Mouse (Mus musculus): Measurements from ENCODE around the gene Ppil4. TPM values are rescaled to one million over a fixed set of nuclear protein-coding genes. Genes with fewer than 3 reads are reported as not detected.

The Ppil4 gene
- polyA plus RNA-seq, 1 experiment from 2014 or later, result 52.5 TPM

- no peak for DNase-seq (ENCODE audit: low spot score)
These were observed 32.1 kb downstream of the Ppil4 start for GRCm38 (mm10) chr10:7824663-7825280.

- no peak for DNase-seq (ENCODE audit: low spot score)
These were observed 32.6 kb downstream of the Ppil4 start for GRCm38 (mm10) chr10:7825281-7825665.

GRCm38 (mm10) chr10:7826106-7826505 lies 33.4 kb downstream of the Ppil4 start:
- DNase-seq (ENCODE audit: low spot score), result no peak

- DNase-seq (ENCODE audit: low spot score), result peak; percentile 80
These were observed 39.5 kb downstream of the Ppil4 start, which contains the start of gene Zc3h12d for GRCm38 (mm10) chr10:7832171-7832676. Zc3h12d (plus strand) TSS chr10:7832470.

- DNase-seq (ENCODE audit: low spot score), result no peak
These were observed 40.9 kb downstream of the Ppil4 start for GRCm38 (mm10) chr10:7833377-7834165.

GRCm38 (mm10) chr10:7834671-7835225 lies 42.1 kb downstream of the Ppil4 start:
- peak; percentile 68 for DNase-seq (ENCODE audit: low spot score)

- no peak for DNase-seq (ENCODE audit: low spot score)
These were observed 44.2 kb downstream of the Ppil4 start for GRCm38 (mm10) chr10:7836902-7837301.

GRCm38 (mm10) chr10:7837446-7837845 lies 44.8 kb downstream of the Ppil4 start:
- no peak for DNase-seq (ENCODE audit: low spot score)

- DNase-seq (ENCODE audit: low spot score), result no peak
These were observed 45.3 kb downstream of the Ppil4 start for GRCm38 (mm10) chr10:7838036-7838435.

- no peak for DNase-seq (ENCODE audit: low spot score)
These were observed 46.3 kb downstream of the Ppil4 start for GRCm38 (mm10) chr10:7838874-7839421.

- DNase-seq (ENCODE audit: low spot score), result peak; percentile 25
These were observed 47.1 kb downstream of the Ppil4 start for GRCm38 (mm10) chr10:7839551-7840352.

GRCm38 (mm10) chr10:7840353-7840733 lies 47.7 kb downstream of the Ppil4 start:
- no peak for DNase-seq (ENCODE audit: low spot score)

GRCm38 (mm10) chr10:7840785-7841184 lies 48.1 kb downstream of the Ppil4 start:
- DNase-seq (ENCODE audit: low spot score), result peak; percentile 42

- DNase-seq (ENCODE audit: low spot score), result no peak
These were observed 48.9 kb downstream of the Ppil4 start for GRCm38 (mm10) chr10:7841571-7842080.

- DNase-seq (ENCODE audit: low spot score), result no peak
These were observed 50.5 kb downstream of the Ppil4 start for GRCm38 (mm10) chr10:7843181-7843580.

GRCm38 (mm10) chr10:7844161-7844560 lies 51.5 kb downstream of the Ppil4 start:
- DNase-seq (ENCODE audit: low spot score), result peak; percentile 74

GRCm38 (mm10) chr10:7845136-7845535 lies 52.4 kb downstream of the Ppil4 start:
- no peak for DNase-seq (ENCODE audit: low spot score)

- DNase-seq (ENCODE audit: low spot score), result no peak
These were observed 53.3 kb downstream of the Ppil4 start for GRCm38 (mm10) chr10:7845991-7846390.

GRCm38 (mm10) chr10:7847166-7847605 lies 54.5 kb downstream of the Ppil4 start:
- DNase-seq (ENCODE audit: low spot score), result no peak

- no peak for DNase-seq (ENCODE audit: low spot score)
These were observed 59.2 kb downstream of the Ppil4 start for GRCm38 (mm10) chr10:7851891-7852290.

GRCm38 (mm10) chr10:7860494-7860893 lies 67.8 kb downstream of the Ppil4 start:
- DNase-seq (ENCODE audit: low spot score), result no peak

All from thymus, postnatal 0 days (tissue).